Mouse (Mus musculus) lung, postnatal 0 days (tissue): ENCODE measurements around the gene Ctse.

ENCODE experiments used
- CTCF ChIP-seq: IDR thresholded peaks from 2 replicates; pipeline ENCODE4 v1.5.1; 2016; ENCODE audit warnings: antibody characterized with exemption, mild to moderate bottlenecking
- EP300 ChIP-seq: IDR thresholded peaks from 2 replicates; pipeline ENCODE4 v1.6.1; 2016; ENCODE audit warnings: antibody characterized with exemption, mild to moderate bottlenecking, control low read depth

GRCm38 (mm10) chr1:131612556-131613155, 25.4 kb upstream of the Ctse start:
- no peak for TF ChIP-seq CTCF
- no peak for TF ChIP-seq EP300
